Mouse (Mus musculus) testis, adult 2 months (tissue): ENCODE measurements around the gene Gtf2i.

Experiments used
- CTCF ChIP-seq: fragments of 200-500 bp; IDR thresholded peaks from 2 replicates; pipeline ENCODE4 v1.5.1; 2012; ENCODE audit warnings: low read depth, mild to moderate bottlenecking, inconsistent platforms, low read length, moderate library complexity; ENCODE audit not compliant: control insufficient read depth, insufficient read depth, insufficient replicate concordance
- POLR2A ChIP-seq: fragments of 200-500 bp; IDR thresholded peaks from 2 replicates; pipeline ENCODE4 v1.6.1; 2012; ENCODE audit warnings: low read depth, mild to moderate bottlenecking, inconsistent platforms, low read length, moderate library complexity; ENCODE audit not compliant: control insufficient read depth

- TF ChIP-seq POLR2A = no peak
- TF ChIP-seq CTCF = no peak
Measured at GRCm38 (mm10) chr5:134304639-134305038, 9.9 kb downstream of the Gtf2i start.
